26 mouse cellular contexts compared by ENCODE assay signal in genomic region chr8:106332498-106332897, GRCm38 (mm10). TPM values are rescaled to one million over a fixed set of nuclear protein-coding genes. Genes with fewer than 3 reads are reported as not detected.
"Had no signal": no experiment of that assay in that cellular context is flagged by ENCODE, and none has a peak within 500 bp of the region (broad histone marks: within the 10 kb centered on the region; RNA-seq: fewer than 3 reads in every experiment).

No protein-coding gene starts in this region.

- ATAC-seq: hindbrain, embryonic 16.5 days; inflammation-experienced regulatory T-cells, adult 6 months; intestine, embryonic 15.5 days; intestine, postnatal 0 days had no signal

- H3K27ac ChIP-seq: gastrocnemius, adult 2 months; heart, adult 2 months; heart, embryonic 13.5 days; heart, embryonic 15.5 days; hindbrain, embryonic 10.5 days; hindbrain, embryonic 12.5 days; hindbrain, embryonic 14.5 days; intestine, embryonic 15.5 days; limb, embryonic 10.5 days; limb, embryonic 12.5 days; liver, embryonic 13.5 days had no signal

- DNase-seq: gastrocnemius, adult 2 months; gastrocnemius, postnatal 10 days; gastrocnemius, postnatal 25 days; heart, adult 2 months; heart, postnatal 14 days; heart, postnatal 4 days; kidney, adult 18-20 months; kidney, adult 8-10 months; kidney, postnatal 10 days; kidney, postnatal 25 days; kidney, postnatal 4 days; liver; liver, embryonic 13.5 days had no signal

- H3K4me3 ChIP-seq: gastrocnemius, adult 2 months; heart, adult 2 months; heart, embryonic 13.5 days; heart, embryonic 15.5 days; hindbrain, embryonic 10.5 days; hindbrain, embryonic 12.5 days; intestine, embryonic 15.5 days; layer of hippocampus, adult 2 months; limb, embryonic 10.5 days; limb, embryonic 12.5 days; liver, embryonic 13.5 days had no signal

RNA-seq across cellular contexts. Expression of gene Smpd3, which starts 5.3 kb away (rescaled TPM):
- total RNA-seq: granulocyte monocyte progenitor cell, adult 5-6 weeks had no signal
- polyA plus RNA-seq: inflammation-experienced regulatory T-cells, adult 6 months had no signal
